Mouse (Mus musculus) embryonic facial prominence, embryonic 13.5 days (tissue): ENCODE measurements around the gene St8sia1. TPM values are rescaled to one million over a fixed set of nuclear protein-coding genes. Genes with fewer than 3 reads are reported as not detected.

Experiments used
- ATAC-seq: fragments of 200-750 bp; cut with Nextera tagmentation; 2 replicates; pipeline ENCODE4 v1.8.0; 2017; ENCODE audit warnings: low read depth; ENCODE audit not compliant: insufficient number of reproducible peaks, insufficient read depth, low FRiP score, low TSS enrichment
- H3K27ac ChIP-seq: fragments of 300-500 bp; sonication (generic); 2 replicates; pipeline ENCODE4 v1.5.1; 2015; ENCODE audit warnings: moderate library complexity, mild to moderate bottlenecking, inconsistent platforms
- H3K27me3 ChIP-seq: fragments of 300-500 bp; sonication (generic); 2 replicates; pipeline ENCODE4 v1.6.1; 2015; ENCODE audit warnings: mild to moderate bottlenecking, inconsistent platforms
- H3K36me3 ChIP-seq: fragments of 300-500 bp; sonication (generic); 2 replicates; pipeline ENCODE4 v1.6.1; 2015; ENCODE audit warnings: mild to moderate bottlenecking, inconsistent platforms
- H3K4me1 ChIP-seq: fragments of 300-500 bp; sonication (generic); 2 replicates; pipeline ENCODE4 v1.6.1; 2015; ENCODE audit warnings: inconsistent platforms
- H3K4me2 ChIP-seq: fragments of 300-500 bp; sonication (generic); 2 replicates; pipeline ENCODE4 v1.6.1; 2015; ENCODE audit warnings: moderate library complexity, mild to moderate bottlenecking, inconsistent platforms
- H3K4me3 ChIP-seq: fragments of 300-500 bp; sonication (generic); 2 replicates; pipeline ENCODE4 v1.5.1; 2015; ENCODE audit warnings: mild to moderate bottlenecking, inconsistent platforms
- H3K9ac ChIP-seq: fragments of 300-500 bp; sonication (generic); 2 replicates; pipeline ENCODE4 v1.6.1; 2015; ENCODE audit warnings: mild to moderate bottlenecking, inconsistent platforms
- H3K9me3 ChIP-seq: fragments of 300-500 bp; sonication (generic); 2 replicates; pipeline ENCODE4 v1.6.1; 2016; ENCODE audit warnings: inconsistent platforms
- WGBS: fragments of 180-500 bp; shearing (Covaris S2); methylation state at CpG from one replicate; pipeline ENCODE4 v1.1.7; 2015; ENCODE audit warnings: mixed read lengths; 5-methylcytosine and 5-hydroxymethylcytosine counted together
- polyA plus RNA-seq: library from polyadenylated mRNA; unstranded; fragments of >200 nt; fragmentation: Nextera tagmentation; extraction: Ambion mirVana; gene quantifications from 2 replicates; pipeline ENCODE4 v1.2.1, GENCODE M21; 2015

The St8sia1 gene
- polyA plus RNA-seq, 1 experiment from 2014 or later: 0.87 TPM

GRCm38 (mm10) chr6:142916271-142916941 lies 47.8 kb downstream of the St8sia1 start:
- H3K4me2 ChIP-seq: no peak overlapping the region
- no peaks in the 10 kb centered on the region for H3K9me3 ChIP-seq
- no peaks in the 10 kb centered on the region for H3K27me3 ChIP-seq
- no peak for ATAC-seq
- H3K4me1 ChIP-seq: no peaks in the 10 kb centered on the region
- H3K9ac ChIP-seq: no peak overlapping the region
- no peak overlapping the region for H3K27ac ChIP-seq
- H3K4me3 ChIP-seq: no peak overlapping the region
- H3K36me3 ChIP-seq: no peaks in the 10 kb centered on the region
- 85% methylated on average over 11 of the region's 11 CpGs for WGBS

- Histone ChIP-seq H3K9me3 (no peaks in the 10 kb centered on the region), H3K4me3 (no peak overlapping the region)
Observed at GRCm38 (mm10) chr6:142915464-142915863, 48.8 kb downstream of the St8sia1 start.

GRCm38 (mm10) chr6:142914676-142915075 lies 49.6 kb downstream of the St8sia1 start:
- no peak overlapping the region for H3K4me3 ChIP-seq
- H3K9me3 ChIP-seq: no peaks in the 10 kb centered on the region
- 90% methylated on average over 10 of the region's 10 CpGs for WGBS
- H3K4me1 ChIP-seq: no peaks in the 10 kb centered on the region
- no peak overlapping the region for H3K4me2 ChIP-seq
- no peak for ATAC-seq
- no peak overlapping the region for H3K27ac ChIP-seq
- no peak overlapping the region for H3K9ac ChIP-seq
- no peaks in the 10 kb centered on the region for H3K36me3 ChIP-seq
- no peaks in the 10 kb centered on the region for H3K27me3 ChIP-seq

More at GRCm38 (mm10) chr6:142915464-142915863, 48.8 kb downstream of the St8sia1 start:
- ATAC-seq: no peak
- Histone ChIP-seq H3K27me3 (no peaks in the 10 kb centered on the region), H3K4me2 (no peak overlapping the region), H3K36me3 (no peaks in the 10 kb centered on the region), H3K4me1 (no peaks in the 10 kb centered on the region), H3K27ac (no peak overlapping the region), H3K9ac (no peak overlapping the region)
- WGBS: 75% methylated on average over 5 of the region's 5 CpGs

- Histone ChIP-seq H3K9me3 (no peaks in the 10 kb centered on the region), H3K4me3 (no peak overlapping the region), H3K9ac (no peak overlapping the region), H3K4me1 (no peaks in the 10 kb centered on the region), H3K4me2 (no peak overlapping the region), H3K27me3 (no peaks in the 10 kb centered on the region), H3K36me3 (no peaks in the 10 kb centered on the region), H3K27ac (no peak overlapping the region)
- WGBS: 94% methylated on average over 3 of the region's 3 CpGs
- no peak for ATAC-seq
Observed at GRCm38 (mm10) chr6:142911263-142911662, 53.0 kb downstream of the St8sia1 start.

- 89% methylated on average over 7 of the region's 7 CpGs for WGBS
- Histone ChIP-seq H3K9me3 (no peaks in the 10 kb centered on the region), H3K36me3 (no peaks in the 10 kb centered on the region), H3K4me1 (no peaks in the 10 kb centered on the region), H3K4me2 (no peak overlapping the region), H3K4me3 (no peak overlapping the region), H3K27me3 (no peaks in the 10 kb centered on the region), H3K27ac (no peak overlapping the region), H3K9ac (no peak overlapping the region)
- no peak for ATAC-seq
Observed at GRCm38 (mm10) chr6:142910721-142911120, 53.5 kb downstream of the St8sia1 start.

- no peak overlapping the region for H3K9ac ChIP-seq
- H3K4me3 ChIP-seq: no peak overlapping the region
- H3K4me1 ChIP-seq: no peaks in the 10 kb centered on the region
- H3K9me3 ChIP-seq: no peaks in the 10 kb centered on the region
- ATAC-seq: no peak
- H3K36me3 ChIP-seq: no peaks in the 10 kb centered on the region
- H3K27me3 ChIP-seq: no peaks in the 10 kb centered on the region
- no peak overlapping the region for H3K4me2 ChIP-seq
- H3K27ac ChIP-seq: no peak overlapping the region
- 82% methylated on average over 3 of the region's 3 CpGs for WGBS
Observed at GRCm38 (mm10) chr6:142909771-142910105, 54.5 kb downstream of the St8sia1 start.

GRCm38 (mm10) chr6:142908911-142909770 lies 55.1 kb downstream of the St8sia1 start:
- no peak overlapping the region for H3K9ac ChIP-seq
- H3K4me1 ChIP-seq: no peaks in the 10 kb centered on the region
- no peaks in the 10 kb centered on the region for H3K9me3 ChIP-seq
- H3K36me3 ChIP-seq: no peaks in the 10 kb centered on the region
- H3K4me3 ChIP-seq: no peak overlapping the region
- ATAC-seq: no peak
- WGBS: 70% methylated on average over 5 of the region's 5 CpGs
- H3K27me3 ChIP-seq: no peaks in the 10 kb centered on the region
- H3K4me2 ChIP-seq: no peak overlapping the region
- H3K27ac ChIP-seq: no peak overlapping the region

GRCm38 (mm10) chr6:142908412-142908811 lies 55.8 kb downstream of the St8sia1 start:
- no peaks in the 10 kb centered on the region for H3K9me3 ChIP-seq
- no peak overlapping the region for H3K27ac ChIP-seq
- H3K9ac ChIP-seq: no peak overlapping the region
- H3K4me2 ChIP-seq: no peak overlapping the region
- 83% methylated on average over 3 of the region's 3 CpGs for WGBS
- ATAC-seq: no peak
- no peaks in the 10 kb centered on the region for H3K4me1 ChIP-seq
- no peaks in the 10 kb centered on the region for H3K27me3 ChIP-seq
- H3K4me3 ChIP-seq: no peak overlapping the region
- no peaks in the 10 kb centered on the region for H3K36me3 ChIP-seq

- no peaks in the 10 kb centered on the region for H3K4me1 ChIP-seq
- no peaks in the 10 kb centered on the region for H3K36me3 ChIP-seq
- no peaks in the 10 kb centered on the region for H3K27me3 ChIP-seq
- ATAC-seq: no peak
- H3K4me2 ChIP-seq: no peak overlapping the region
- no peak overlapping the region for H3K9ac ChIP-seq
- WGBS: 84% methylated on average over 3 of the region's 3 CpGs
- H3K4me3 ChIP-seq: no peak overlapping the region
- H3K9me3 ChIP-seq: no peaks in the 10 kb centered on the region
- H3K27ac ChIP-seq: no peak overlapping the region
Observed at GRCm38 (mm10) chr6:142895371-142895770, 68.9 kb downstream of the St8sia1 start.

GRCm38 (mm10) chr6:142893716-142894115 lies 70.5 kb downstream of the St8sia1 start:
- no peaks in the 10 kb centered on the region for H3K27me3 ChIP-seq
- no peak overlapping the region for H3K4me2 ChIP-seq
- no peak overlapping the region for H3K27ac ChIP-seq
- no peaks in the 10 kb centered on the region for H3K36me3 ChIP-seq
- H3K9me3 ChIP-seq: no peaks in the 10 kb centered on the region
- no peaks in the 10 kb centered on the region for H3K4me1 ChIP-seq
- WGBS: 81% methylated on average over 4 of the region's 4 CpGs
- H3K9ac ChIP-seq: no peak overlapping the region
- ATAC-seq: no peak
- no peak overlapping the region for H3K4me3 ChIP-seq

GRCm38 (mm10) chr6:142890321-142890720 lies 73.9 kb downstream of the St8sia1 start:
- no peak overlapping the region for H3K4me3 ChIP-seq
- H3K9ac ChIP-seq: no peak overlapping the region
- ATAC-seq: no peak
- no peak overlapping the region for H3K27ac ChIP-seq
- no peak overlapping the region for H3K4me2 ChIP-seq
- H3K4me1 ChIP-seq: no peaks in the 10 kb centered on the region
- H3K36me3 ChIP-seq: no peaks in the 10 kb centered on the region
- no peaks in the 10 kb centered on the region for H3K9me3 ChIP-seq
- no peaks in the 10 kb centered on the region for H3K27me3 ChIP-seq
- 91% methylated on average over 6 of the region's 6 CpGs for WGBS
